Mouse (Mus musculus): ENCODE measurements around the gene Ecpas. TPM values are rescaled to one million over a fixed set of nuclear protein-coding genes. Genes with fewer than 3 reads are reported as not detected.

Ecpas gene
- polyA plus RNA-seq (2014; fragmentation: Illumina TruSeq; extraction: RNeasy Lipid Tissue Mini Kit (QIAGEN cat#74804); ENCODE audit: low read depth, low replicate concordance) = 209 TPM

DNA sequence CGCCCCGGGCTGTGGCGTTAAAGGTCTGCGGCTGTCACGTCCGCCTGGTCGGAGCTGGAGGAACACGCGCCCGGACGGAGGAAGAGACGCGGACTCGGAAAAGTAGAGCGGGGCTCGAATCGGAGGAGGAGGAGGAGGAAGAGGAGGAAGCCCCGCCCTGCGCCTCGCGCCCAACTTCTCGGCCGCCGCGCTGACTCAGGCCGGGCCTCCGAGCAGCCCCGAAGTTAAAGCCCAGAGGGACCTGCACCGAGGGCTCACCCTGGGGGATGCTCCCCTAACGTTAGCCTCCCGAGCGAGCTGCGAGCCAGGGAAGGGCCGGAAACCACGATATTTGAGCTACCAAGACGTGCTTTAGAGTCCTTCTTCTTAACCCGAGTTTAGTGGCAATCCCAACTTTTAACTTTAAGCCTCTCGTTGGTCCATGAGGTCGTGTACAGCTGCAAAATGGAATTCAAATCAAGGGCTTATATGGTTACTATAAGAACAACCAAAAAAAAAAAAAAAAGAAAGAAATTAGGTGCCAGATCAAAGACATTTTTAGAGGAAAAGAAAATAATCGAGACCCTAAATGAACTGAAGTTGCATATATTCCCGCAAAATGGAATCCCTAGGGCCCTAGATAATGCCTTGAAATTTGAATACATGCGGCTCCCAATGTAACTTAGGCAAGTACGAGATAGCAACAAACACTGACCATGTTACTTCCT lies at the start of gene Ecpas:
Ecpas (minus strand) TSS at position 121 of the 707 bp plus-strand sequence.

DNA sequence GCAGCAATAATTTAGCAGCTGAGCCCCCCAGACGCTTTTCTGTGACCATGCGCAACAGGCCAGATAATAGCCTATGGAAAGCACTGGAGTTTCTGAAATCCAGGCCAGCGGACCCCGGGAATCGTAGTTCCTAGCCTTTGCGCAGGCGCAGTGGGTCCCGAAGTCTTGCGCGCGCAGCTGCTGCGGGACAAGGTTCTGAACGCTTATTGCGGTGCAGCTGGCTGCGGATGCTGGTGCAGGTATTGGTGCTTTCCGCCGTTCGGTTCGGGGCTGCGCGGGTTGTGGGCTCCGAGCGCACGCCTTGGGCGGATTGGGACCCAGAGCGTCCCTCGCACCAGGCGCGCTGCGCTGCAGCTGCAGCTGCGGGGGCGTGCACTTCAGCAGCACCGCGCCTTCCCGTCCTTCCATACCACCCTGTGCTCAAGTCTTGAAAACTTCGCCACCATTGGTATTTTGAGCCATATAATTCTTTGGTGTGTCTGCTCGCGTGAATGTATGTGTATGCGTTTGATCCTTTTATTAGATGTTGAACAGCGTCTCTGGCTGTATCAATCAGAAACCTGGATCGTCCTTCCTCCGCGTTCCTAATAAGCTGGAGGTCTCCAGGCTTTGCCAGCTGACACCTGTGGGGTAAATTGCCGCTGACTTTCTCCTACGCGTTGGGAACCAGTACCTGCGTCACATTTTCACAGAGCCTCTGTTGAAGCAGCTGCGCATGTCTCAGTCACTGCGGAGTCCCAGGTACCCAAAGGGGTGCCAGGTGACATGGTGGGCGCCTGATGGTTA lies 31.1 kb upstream of the Ecpas start, which contains the start of gene Zkscan16:
Zkscan16 (plus strand) TSS at position 209 of the 786 bp plus-strand sequence.

DNA sequence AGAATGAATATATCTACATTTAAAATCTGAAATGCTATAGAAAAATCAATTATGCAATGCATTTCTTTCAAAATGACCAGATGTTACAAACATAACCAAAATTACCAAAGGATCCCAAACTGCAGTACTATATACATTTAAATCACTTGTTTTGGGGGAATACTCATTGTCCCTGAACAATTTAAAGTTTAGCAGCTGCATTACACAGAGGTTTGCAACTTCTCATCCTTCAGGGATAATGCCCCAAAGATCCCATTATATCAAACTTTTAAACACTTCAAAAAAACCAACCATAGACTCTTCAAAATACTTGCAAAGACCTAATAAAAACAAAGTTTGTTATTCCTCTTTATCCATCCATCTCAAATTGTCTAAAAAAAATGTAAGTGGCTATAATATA lies 124.9 kb downstream of the Ecpas start, which contains the start of gene Olfr267:
Olfr267 (minus strand) TSS at position 101 of the 400 bp plus-strand sequence.

Other genes with a start within 250 kb of the Ecpas start
- gene Olfr267, start 125.0 kb downstream of the Ecpas start, polyA plus RNA-seq (2014; fragmentation: Illumina TruSeq; extraction: RNeasy Lipid Tissue Mini Kit (QIAGEN cat#74804); ENCODE audit: low read depth, low replicate concordance) = not detected
- gene Zkscan16, start 30.9 kb upstream of the Ecpas start, polyA plus RNA-seq (2014; fragmentation: Illumina TruSeq; extraction: RNeasy Lipid Tissue Mini Kit (QIAGEN cat#74804); ENCODE audit: low read depth, low replicate concordance) = 6.4 TPM
- 12.5 TPM for gene Ptgr1, start 74.4 kb upstream of the Ecpas start, polyA plus RNA-seq (2014; fragmentation: Illumina TruSeq; extraction: RNeasy Lipid Tissue Mini Kit (QIAGEN cat#74804); ENCODE audit: low read depth, low replicate concordance)
- gene Dnajc25, start 82.3 kb upstream of the Ecpas start, polyA plus RNA-seq (2014; fragmentation: Illumina TruSeq; extraction: RNeasy Lipid Tissue Mini Kit (QIAGEN cat#74804); ENCODE audit: low read depth, low replicate concordance) = 31.5 TPM
- gene Gm20503, start 90.5 kb upstream of the Ecpas start, polyA plus RNA-seq (2014; fragmentation: Illumina TruSeq; extraction: RNeasy Lipid Tissue Mini Kit (QIAGEN cat#74804); ENCODE audit: low read depth, low replicate concordance) = not detected
- gene Gng10, start 122.3 kb upstream of the Ecpas start, polyA plus RNA-seq (2014; fragmentation: Illumina TruSeq; extraction: RNeasy Lipid Tissue Mini Kit (QIAGEN cat#74804); ENCODE audit: low read depth, low replicate concordance) = 101 TPM
- not detected for gene AI481877, start 226.2 kb upstream of the Ecpas start, polyA plus RNA-seq (2014; fragmentation: Illumina TruSeq; extraction: RNeasy Lipid Tissue Mini Kit (QIAGEN cat#74804); ENCODE audit: low read depth, low replicate concordance)